Mouse (Mus musculus) G1E (cell line): ENCODE measurements around the gene Thada.

Experiments
- CTCF ChIP-seq: IDR thresholded peaks from 2 replicates; pipeline ENCODE4 v1.5.1; 2012; ENCODE audit warnings: low read depth, low read length, inconsistent platforms, mixed read lengths
- POLR2AphosphoS5 ChIP-seq: IDR thresholded peaks from 2 replicates; pipeline ENCODE4 v1.6.1; 2012; ENCODE audit warnings: low read depth, low read length, inconsistent platforms; ENCODE audit not compliant: insufficient replicate concordance
- TAL1 ChIP-seq: conservative IDR thresholded peaks from 2 replicates; pipeline ENCODE4 v1.6.1; 2012; ENCODE audit warnings: low read depth, low read length, inconsistent platforms, mixed read lengths

GRCm38 (mm10) chr17:84510355-84510754, 44.4 kb upstream of the Thada start:
- TF ChIP-seq CTCF: no peak
- TF ChIP-seq TAL1: no peak
- no peak for TF ChIP-seq POLR2AphosphoS5
